Mouse (Mus musculus): Measurements from ENCODE around the gene Sox5.
A peak's percentile ranks its signal among the peaks of the same experiment; 100 is the strongest.

The Sox5 gene

GRCm38 (mm10) chr6:143895092-143895491 is 886.7 kb downstream of the Sox5 start:
- DNase-seq (ENCODE audit: extremely low read depth, low read depth, low spot score), result no peak

GRCm38 (mm10) chr6:143892869-143893268 is 888.9 kb downstream of the Sox5 start:
- DNase-seq (ENCODE audit: extremely low read depth, low read depth, low spot score), result no peak

- no peak for DNase-seq (ENCODE audit: extremely low read depth, low read depth, low spot score)
Observed at GRCm38 (mm10) chr6:143888556-143888955, 893.2 kb downstream of the Sox5 start.

GRCm38 (mm10) chr6:143878525-143878924 is 903.3 kb downstream of the Sox5 start:
- DNase-seq (ENCODE audit: extremely low read depth, low read depth, low spot score), result no peak

- no peak for DNase-seq (ENCODE audit: extremely low read depth, low read depth, low spot score)
Observed at GRCm38 (mm10) chr6:143868790-143869189, 913.0 kb downstream of the Sox5 start.

- DNase-seq (ENCODE audit: extremely low read depth, low read depth, low spot score), result no peak
Observed at GRCm38 (mm10) chr6:143868155-143868685, 913.6 kb downstream of the Sox5 start.

- no peak for DNase-seq (ENCODE audit: extremely low read depth, low read depth, low spot score)
Observed at GRCm38 (mm10) chr6:143867029-143867428, 914.7 kb downstream of the Sox5 start.

GRCm38 (mm10) chr6:143866566-143866965 is 915.2 kb downstream of the Sox5 start:
- no peak for DNase-seq (ENCODE audit: extremely low read depth, low read depth, low spot score)

- DNase-seq (ENCODE audit: extremely low read depth, low read depth, low spot score), result no peak
Observed at GRCm38 (mm10) chr6:143862611-143863110, 919.1 kb downstream of the Sox5 start.

- DNase-seq (ENCODE audit: extremely low read depth, low read depth, low spot score), result no peak
Observed at GRCm38 (mm10) chr6:143860036-143860435, 921.7 kb downstream of the Sox5 start.

GRCm38 (mm10) chr6:143859535-143859934 is 922.2 kb downstream of the Sox5 start:
- DNase-seq (ENCODE audit: extremely low read depth, low read depth, low spot score), result no peak

- DNase-seq (ENCODE audit: extremely low read depth, low read depth, low spot score), result peak; percentile 2
Observed at GRCm38 (mm10) chr6:143858551-143858950, 923.2 kb downstream of the Sox5 start.

- DNase-seq (ENCODE audit: extremely low read depth, low read depth, low spot score), result no peak
Observed at GRCm38 (mm10) chr6:143857376-143857775, 924.4 kb downstream of the Sox5 start.

GRCm38 (mm10) chr6:143855421-143855820 is 926.4 kb downstream of the Sox5 start:
- no peak for DNase-seq (ENCODE audit: extremely low read depth, low read depth, low spot score)

GRCm38 (mm10) chr6:143854031-143854430 is 927.7 kb downstream of the Sox5 start:
- DNase-seq (ENCODE audit: extremely low read depth, low read depth, low spot score), result no peak

GRCm38 (mm10) chr6:143845761-143846160 is 936.0 kb downstream of the Sox5 start:
- no peak for DNase-seq (ENCODE audit: extremely low read depth, low read depth, low spot score)

GRCm38 (mm10) chr6:143844701-143844970 is 937.1 kb downstream of the Sox5 start:
- no peak for DNase-seq (ENCODE audit: extremely low read depth, low read depth, low spot score)

- no peak for DNase-seq (ENCODE audit: extremely low read depth, low read depth, low spot score)
Observed at GRCm38 (mm10) chr6:143843933-143844700, 937.7 kb downstream of the Sox5 start.

- DNase-seq (ENCODE audit: extremely low read depth, low read depth, low spot score), result no peak
Observed at GRCm38 (mm10) chr6:143841954-143842353, 939.8 kb downstream of the Sox5 start.

- no peak for DNase-seq (ENCODE audit: extremely low read depth, low read depth, low spot score)
Observed at GRCm38 (mm10) chr6:143841109-143841638, 940.6 kb downstream of the Sox5 start.

GRCm38 (mm10) chr6:143838384-143839076 is 943.2 kb downstream of the Sox5 start:
- DNase-seq (ENCODE audit: extremely low read depth, low read depth, low spot score), result no peak

GRCm38 (mm10) chr6:143835331-143835730 is 946.4 kb downstream of the Sox5 start:
- no peak for DNase-seq (ENCODE audit: extremely low read depth, low read depth, low spot score)
